Mouse (Mus musculus): ENCODE measurements around the gene Eif3j1. TPM values are rescaled to one million over a fixed set of nuclear protein-coding genes. Genes with fewer than 3 reads are reported as not detected.
"Not testable (repeated sequence)": the region's sequence is repeated elsewhere in the genome, so short reads cannot be mapped to it uniquely, and the experiment has no call there.

The Eif3j1 gene
- polyA plus RNA-seq, 1 experiment from 2014 or later, result 12.0 TPM

- Histone ChIP-seq H3K4me1 (no peaks in the 10 kb centered on the region), H3K27me3 (no peaks in the 10 kb centered on the region), H3K9me3 (replicated peaks) (no peaks in the 10 kb centered on the region), H3K4me3 (replicated peaks) (no peak overlapping the region), H3K36me3 (peaks cover 48% of the 10 kb centered on the region), H3K4me2 (replicated peaks) (no peak overlapping the region), H3K27ac (replicated peaks) (no peak overlapping the region), H3K9ac (no peak overlapping the region)
- no peak for ATAC-seq (ENCODE audit: insufficient number of reproducible peaks, low FRiP score, low TSS enrichment, low read depth)
- WGBS, result 86% methylated on average over 11 of the region's 11 CpGs
These were observed 31.2 kb downstream of the Eif3j1 start for GRCm38 (mm10) chr2:122059365-122060115.

GRCm38 (mm10) chr2:122065200-122065969 is 37.0 kb downstream of the Eif3j1 start:
- whole genome bisulfite sequencing, result 46% methylated on average over 14 of the region's 14 CpGs
- H3K36me3 ChIP-seq, result peaks cover 39% of the 10 kb centered on the region
- no peak for ATAC-seq (ENCODE audit: insufficient number of reproducible peaks, low FRiP score, low TSS enrichment, low read depth)

GRCm38 (mm10) chr2:122066241-122066640 is 37.9 kb downstream of the Eif3j1 start:
- H3K9ac ChIP-seq, result no peak overlapping the region
- no peaks in the 10 kb centered on the region for H3K9me3 ChIP-seq (replicated peaks)
- H3K36me3 ChIP-seq, result peaks cover 38% of the 10 kb centered on the region
- no peak for ATAC-seq (ENCODE audit: insufficient number of reproducible peaks, low FRiP score, low TSS enrichment, low read depth)
- H3K4me2 ChIP-seq (replicated peaks), result no peak overlapping the region
- H3K27ac ChIP-seq (replicated peaks), result no peak overlapping the region
- no peak overlapping the region for H3K4me3 ChIP-seq (replicated peaks)
- H3K27me3 ChIP-seq, result no peaks in the 10 kb centered on the region
- H3K4me1 ChIP-seq, result no peaks in the 10 kb centered on the region
- 77% methylated on average over 8 of the region's 8 CpGs for WGBS

More at GRCm38 (mm10) chr2:122065200-122065969, 37.0 kb downstream of the Eif3j1 start:
- Histone ChIP-seq H3K4me2 (replicated peaks) (no peak overlapping the region), H3K9ac (no peak overlapping the region), H3K9me3 (replicated peaks) (no peaks in the 10 kb centered on the region), H3K4me1 (no peaks in the 10 kb centered on the region), H3K4me3 (replicated peaks) (no peak overlapping the region), H3K27me3 (no peaks in the 10 kb centered on the region), H3K27ac (replicated peaks) (no peak overlapping the region)

GRCm38 (mm10) chr2:122069144-122069912 is 41.0 kb downstream of the Eif3j1 start:
- no peak overlapping the region for H3K4me2 ChIP-seq (replicated peaks)
- H3K9ac ChIP-seq, result no peak overlapping the region
- 87% methylated on average over 6 of the region's 6 CpGs for WGBS
- H3K27ac ChIP-seq (replicated peaks), result no peak overlapping the region
- ATAC-seq (ENCODE audit: insufficient number of reproducible peaks, low FRiP score, low TSS enrichment, low read depth), result no peak
- no peaks in the 10 kb centered on the region for H3K4me1 ChIP-seq
- peaks cover 47% of the 10 kb centered on the region for H3K36me3 ChIP-seq
- H3K4me3 ChIP-seq (replicated peaks), result no peak overlapping the region
- no peaks in the 10 kb centered on the region for H3K9me3 ChIP-seq (replicated peaks)
- H3K27me3 ChIP-seq, result no peaks in the 10 kb centered on the region

GRCm38 (mm10) chr2:122069922-122070321 is 41.6 kb downstream of the Eif3j1 start:
- peaks cover 45% of the 10 kb centered on the region for H3K36me3 ChIP-seq
- H3K4me2 ChIP-seq (replicated peaks), result no peak overlapping the region
- no peak overlapping the region for H3K27ac ChIP-seq (replicated peaks)
- H3K27me3 ChIP-seq, result no peaks in the 10 kb centered on the region
- no peak overlapping the region for H3K4me3 ChIP-seq (replicated peaks)
- 43% methylated on average over 5 of the region's 5 CpGs for whole genome bisulfite sequencing
- ATAC-seq (ENCODE audit: insufficient number of reproducible peaks, low FRiP score, low TSS enrichment, low read depth), result no peak
- no peaks in the 10 kb centered on the region for H3K4me1 ChIP-seq
- no peaks in the 10 kb centered on the region for H3K9me3 ChIP-seq (replicated peaks)
- no peak overlapping the region for H3K9ac ChIP-seq

- peaks cover 53% of the 10 kb centered on the region for H3K36me3 ChIP-seq
- no peak overlapping the region for H3K4me3 ChIP-seq (replicated peaks)
- no peak overlapping the region for H3K9ac ChIP-seq
- H3K27me3 ChIP-seq, result no peaks in the 10 kb centered on the region
- no peak overlapping the region for H3K27ac ChIP-seq (replicated peaks)
- 60% methylated on average over 7 of the region's 7 CpGs for WGBS
- no peaks in the 10 kb centered on the region for H3K4me1 ChIP-seq
- no peaks in the 10 kb centered on the region for H3K9me3 ChIP-seq (replicated peaks)
- no peak for ATAC-seq (ENCODE audit: insufficient number of reproducible peaks, low FRiP score, low TSS enrichment, low read depth)
- H3K4me2 ChIP-seq (replicated peaks), result no peak overlapping the region
These were observed 53.5 kb downstream of the Eif3j1 start for GRCm38 (mm10) chr2:122081728-122082456.

- H3K9ac ChIP-seq, result no peak overlapping the region
- no peaks in the 10 kb centered on the region for H3K4me1 ChIP-seq
- no peak overlapping the region for H3K4me2 ChIP-seq (replicated peaks)
- H3K4me3 ChIP-seq (replicated peaks), result no peak overlapping the region
- H3K9me3 ChIP-seq (replicated peaks), result no peaks in the 10 kb centered on the region
- H3K36me3 ChIP-seq, result peaks cover 67% of the 10 kb centered on the region
- H3K27me3 ChIP-seq, result no peaks in the 10 kb centered on the region
- WGBS, result 74% methylated on average over 4 of the region's 4 CpGs
- no peak; the same call in 1 of the 2 replicates for ATAC-seq (ENCODE audit: insufficient number of reproducible peaks, low FRiP score, low TSS enrichment, low read depth)
- H3K27ac ChIP-seq (replicated peaks), result no peak overlapping the region
These were observed 58.1 kb downstream of the Eif3j1 start for GRCm38 (mm10) chr2:122086446-122086845.

- Histone ChIP-seq H3K4me3 (replicated peaks) (no peak overlapping the region), H3K9ac (no peak overlapping the region), H3K27ac (replicated peaks) (no peak overlapping the region), H3K36me3 (peaks cover 74% of the 10 kb centered on the region), H3K27me3 (no peaks in the 10 kb centered on the region), H3K4me2 (replicated peaks) (no peak overlapping the region), H3K9me3 (replicated peaks) (no peaks in the 10 kb centered on the region), H3K4me1 (no peaks in the 10 kb centered on the region)
- ATAC-seq (ENCODE audit: insufficient number of reproducible peaks, low FRiP score, low TSS enrichment, low read depth), result no peak
- WGBS, result 85% methylated on average over 4 of the region's 4 CpGs
These were observed 65.5 kb downstream of the Eif3j1 start for GRCm38 (mm10) chr2:122093844-122094243.

- not testable (repeated sequence) for H3K27ac ChIP-seq (replicated peaks); H3K27me3 ChIP-seq; ATAC-seq (ENCODE audit: insufficient number of reproducible peaks, low FRiP score, low TSS enrichment, low read depth); H3K9ac ChIP-seq; H3K4me1 ChIP-seq; H3K4me2 ChIP-seq (replicated peaks); H3K4me3 ChIP-seq (replicated peaks); H3K9me3 ChIP-seq (replicated peaks)
- WGBS, result 77% methylated on average over 5 of the region's 5 CpGs
- H3K36me3 ChIP-seq, result peaks cover 69% of the 10 kb centered on the region
These were observed 69.3 kb downstream of the Eif3j1 start for GRCm38 (mm10) chr2:122097686-122098085.

- Histone ChIP-seq H3K9ac (no peak overlapping the region), H3K36me3 (peaks cover 58% of the 10 kb centered on the region), H3K4me1 (no peaks in the 10 kb centered on the region), H3K9me3 (replicated peaks) (no peaks in the 10 kb centered on the region), H3K4me2 (replicated peaks) (no peak overlapping the region), H3K27me3 (no peaks in the 10 kb centered on the region), H3K4me3 (replicated peaks) (no peak overlapping the region), H3K27ac (replicated peaks) (no peak overlapping the region)
- no peak for ATAC-seq (ENCODE audit: insufficient number of reproducible peaks, low FRiP score, low TSS enrichment, low read depth)
These were observed 73.7 kb downstream of the Eif3j1 start for GRCm38 (mm10) chr2:122102070-122102469.

Data from embryonic facial prominence, embryonic 15.5 days (tissue).